Mouse (Mus musculus) erythroid progenitor cell, adult 5-6 weeks (primary cell): Measurements from ENCODE around the gene Bves. TPM values are rescaled to one million over a fixed set of nuclear protein-coding genes. Genes with fewer than 3 reads are reported as not detected.
"Not testable (repeated sequence)": the region's sequence is repeated elsewhere in the genome, so short reads cannot be mapped to it uniquely, and the experiment has no call there.

Source experiments
- ATAC-seq: replicated peaks from 2 replicates; pipeline ENCODE4 v1.8.0; 2016; ENCODE audit warnings: moderate number of reproducible peaks, mild to moderate bottlenecking, moderate TSS enrichment, inconsistent platforms; ENCODE audit not compliant: poor library complexity, low FRiP score, severe bottlenecking
- total RNA-seq, 2 experiments: library from RNA; stranded (forward) in 1 of 2; stranded (reverse) in 1 of 2; fragments of 150-400 nt in 1 of 2; fragments of 186-747, 209-891 nt in 1 of 2; gene quantifications; 2 replicates each; pipeline versions ENCODE4 v1.2.3 to v1.2.4; 2015 to 2017; ENCODE audit warnings: low replicate concordance in 2 of 2

Gene Bves
- total RNA-seq, 2 experiments from 2014 or later = not detected

- ATAC-seq = no peak
These were observed 8.8 kb downstream of the Bves start for GRCm38 (mm10) chr10:45344381-45344780.

- ATAC-seq = no peak
These were observed 9.6 kb downstream of the Bves start for GRCm38 (mm10) chr10:45345217-45345616.

DNA sequence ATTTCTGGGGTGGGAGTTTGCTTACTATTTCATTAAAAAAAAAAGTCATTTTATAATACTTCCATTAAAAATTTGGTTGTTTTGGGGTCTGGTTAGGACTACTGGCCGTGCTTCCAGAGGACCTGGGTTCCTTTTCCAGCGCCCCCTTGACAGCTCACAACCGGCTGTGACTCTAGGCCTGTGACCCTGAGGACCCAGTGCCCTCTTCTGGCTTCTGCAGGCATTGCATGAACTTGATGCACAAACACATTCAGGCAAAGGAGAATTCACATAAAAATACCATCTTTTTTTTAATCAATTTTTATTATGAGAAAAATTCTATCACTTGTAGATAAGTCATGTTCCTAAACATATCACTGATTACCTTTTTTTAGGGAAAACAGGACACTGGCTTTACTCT lies 12.6 kb downstream of the Bves start:
- ATAC-seq = not testable (repeated sequence)

DNA sequence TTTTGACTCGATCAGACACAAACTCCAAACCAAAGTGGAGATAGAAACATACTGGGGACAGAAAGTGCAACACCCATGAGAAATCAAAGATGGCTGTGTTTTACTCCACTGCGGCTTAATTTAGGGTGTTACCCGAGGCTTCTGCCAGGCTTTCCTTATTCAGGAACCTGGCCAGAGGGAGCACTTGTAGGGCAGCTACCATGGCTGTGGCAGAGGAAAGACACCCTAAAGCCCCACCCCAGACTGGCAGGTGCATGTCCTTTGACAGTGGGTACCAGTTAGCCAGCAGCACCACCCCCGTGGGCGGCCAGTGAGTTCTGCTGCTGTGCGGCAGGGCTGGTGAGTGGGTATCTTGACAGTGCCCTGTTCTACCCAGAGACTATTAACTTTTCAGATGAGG lies 20.5 kb downstream of the Bves start:
- no peak for ATAC-seq

DNA sequence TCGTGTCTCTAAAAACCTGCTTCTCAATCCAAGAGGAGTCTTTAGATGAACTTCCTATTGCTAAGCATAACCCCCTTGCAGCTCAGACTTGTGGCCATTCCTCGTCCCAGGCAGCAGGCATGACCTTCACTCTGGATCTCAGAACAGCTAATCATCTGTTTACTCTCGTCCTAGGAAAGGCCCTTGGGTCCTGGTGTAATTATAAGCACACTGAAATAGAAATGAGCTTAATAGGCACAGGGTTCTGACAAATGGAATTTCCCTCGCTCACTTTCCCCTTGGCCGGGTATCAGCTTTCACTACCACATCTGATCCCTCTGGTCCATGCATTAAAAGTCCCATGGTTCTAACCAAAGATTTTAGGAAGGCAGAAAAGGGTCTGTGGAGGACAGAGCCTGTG lies 27.8 kb downstream of the Bves start:
- no peak for ATAC-seq

- ATAC-seq = no peak
These were observed 31.6 kb downstream of the Bves start for GRCm38 (mm10) chr10:45366987-45367705.

GRCm38 (mm10) chr10:45369639-45370038 lies 34.1 kb downstream of the Bves start:
- ATAC-seq = no peak

DNA sequence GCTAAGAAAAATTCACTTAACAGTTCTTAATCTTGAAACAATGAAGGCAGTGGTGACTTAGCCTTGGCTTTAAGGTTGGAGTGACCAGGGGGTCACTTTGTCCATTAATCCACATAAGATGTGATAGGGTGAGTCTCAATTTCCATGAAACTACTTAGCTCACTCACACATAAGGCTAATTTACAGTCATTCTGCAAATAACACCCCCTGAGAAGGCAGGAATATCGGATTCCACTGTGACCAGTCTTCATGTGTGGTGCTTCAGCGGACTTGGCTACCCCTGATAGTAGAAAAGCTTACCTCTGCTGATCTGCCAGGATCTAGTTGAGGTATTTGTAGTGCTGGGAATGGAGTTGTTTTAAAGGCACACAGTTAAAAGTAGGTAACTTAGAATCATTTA lies 35.0 kb downstream of the Bves start:
- no peak for ATAC-seq

GRCm38 (mm10) chr10:45372994-45373692 lies 37.6 kb downstream of the Bves start:
- peak; percentile 52; the same call in 1 of the 2 replicates for ATAC-seq

GRCm38 (mm10) chr10:45378269-45378668 lies 42.7 kb downstream of the Bves start:
- ATAC-seq = no peak

DNA sequence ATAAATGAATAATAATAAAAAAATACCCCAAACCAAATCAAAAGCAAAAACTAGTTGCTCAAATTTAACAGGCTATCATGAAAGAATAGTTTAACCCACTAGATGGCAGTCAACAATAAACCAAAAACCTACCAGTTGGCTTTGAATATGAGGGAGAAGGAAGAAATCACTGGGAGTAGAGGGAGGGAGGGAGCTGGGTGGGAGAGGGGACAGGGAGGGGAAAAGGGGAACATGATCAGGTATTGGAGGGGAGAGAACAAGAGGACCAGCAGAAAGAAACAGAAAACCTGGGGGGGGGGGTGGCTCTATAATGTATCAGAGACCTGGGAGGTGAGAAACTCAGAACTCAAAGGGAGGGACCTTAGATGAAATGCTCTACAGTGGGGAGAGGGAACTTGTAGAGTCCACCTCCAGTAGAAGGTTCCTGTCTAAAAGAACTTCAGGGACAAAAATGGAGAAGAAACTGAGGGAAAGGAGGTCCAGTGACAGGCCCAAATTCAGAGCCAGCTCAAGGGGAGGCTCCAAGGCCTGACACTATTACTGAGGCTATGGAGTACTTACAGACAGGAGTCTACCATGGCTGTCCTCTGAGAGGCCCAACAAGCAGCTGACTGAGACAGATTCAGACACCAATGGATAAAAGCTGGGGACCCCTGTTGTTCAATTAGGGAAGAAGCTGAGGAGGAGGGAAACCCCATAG lies 46.5 kb downstream of the Bves start:
- ATAC-seq = no peak

DNA sequence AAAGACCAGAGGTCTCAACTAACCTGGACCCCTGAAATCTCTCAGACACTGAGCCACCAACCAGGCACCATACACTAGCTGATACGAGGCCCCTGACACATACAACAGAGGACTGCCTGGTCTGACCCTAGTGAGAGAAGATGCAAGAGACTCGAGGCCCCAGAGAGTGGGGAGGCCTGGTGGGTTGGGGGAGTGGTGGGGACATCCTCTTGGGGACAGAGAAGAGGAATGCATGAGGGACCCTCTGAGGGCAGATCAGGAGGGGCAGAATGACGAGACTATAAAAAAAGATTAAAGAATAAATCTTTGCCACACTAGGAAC lies 47.0 kb downstream of the Bves start:
- no peak for ATAC-seq

DNA sequence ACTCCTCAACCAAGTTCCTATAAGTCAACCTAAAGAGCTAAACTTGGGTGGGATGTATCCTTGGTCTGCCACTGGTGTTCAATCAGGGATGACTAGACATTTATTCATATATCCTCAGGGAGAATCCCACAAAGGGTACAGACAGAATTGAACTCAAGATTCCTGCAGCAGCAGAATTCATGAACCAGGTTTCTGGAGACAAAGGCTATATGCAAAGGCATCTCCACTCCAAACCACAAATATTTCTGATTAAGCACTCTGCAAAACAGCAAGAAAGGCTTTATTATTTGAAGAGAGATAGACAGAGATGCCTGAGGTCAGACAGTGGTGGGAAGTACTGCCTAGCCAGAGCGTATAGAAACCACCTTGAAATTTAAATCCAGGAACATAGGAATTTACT lies 62.6 kb downstream of the Bves start:
- no peak for ATAC-seq

- ATAC-seq = no peak
These were observed 64.2 kb downstream of the Bves start for GRCm38 (mm10) chr10:45399702-45400243.

DNA sequence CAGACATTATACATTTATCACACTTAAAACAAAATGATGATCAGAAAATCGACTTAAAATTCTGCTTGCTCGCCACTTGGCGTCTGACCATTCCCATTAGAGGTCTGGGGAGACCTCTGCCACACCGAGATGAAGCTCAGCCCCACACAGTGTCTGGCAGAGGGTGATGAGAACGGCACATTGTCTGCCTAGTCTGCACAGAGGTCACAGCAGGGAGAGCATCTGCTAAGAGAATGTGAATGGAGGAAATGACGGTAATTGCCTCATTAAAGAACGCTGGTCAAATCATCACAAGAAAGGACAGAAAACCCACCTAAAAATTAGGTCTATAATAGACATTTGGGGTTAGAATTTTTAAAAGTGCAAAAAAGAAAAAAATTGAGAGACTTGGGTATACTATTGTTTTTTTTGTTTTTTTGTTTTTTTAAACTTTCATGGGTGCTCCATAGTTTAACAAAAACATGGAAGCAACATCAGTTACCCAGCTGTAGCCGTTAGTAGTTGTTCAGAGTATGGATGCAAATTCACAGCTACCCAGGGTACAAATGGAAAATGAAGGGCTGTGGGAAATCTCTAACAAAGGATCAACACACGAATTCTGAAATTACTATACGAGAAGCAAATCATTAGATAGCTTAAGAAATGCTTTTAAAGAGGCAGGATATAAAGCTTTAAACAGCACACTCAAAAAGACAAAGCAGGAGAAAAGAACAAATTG lies 75.2 kb downstream of the Bves start:
- no peak for ATAC-seq

GRCm38 (mm10) chr10:45411741-45412140 lies 76.2 kb downstream of the Bves start:
- ATAC-seq = no peak

- ATAC-seq = no peak
These were observed 76.6 kb downstream of the Bves start for GRCm38 (mm10) chr10:45412144-45412543.
